Mouse (Mus musculus): ENCODE results near the gene Chp2.

DNA sequence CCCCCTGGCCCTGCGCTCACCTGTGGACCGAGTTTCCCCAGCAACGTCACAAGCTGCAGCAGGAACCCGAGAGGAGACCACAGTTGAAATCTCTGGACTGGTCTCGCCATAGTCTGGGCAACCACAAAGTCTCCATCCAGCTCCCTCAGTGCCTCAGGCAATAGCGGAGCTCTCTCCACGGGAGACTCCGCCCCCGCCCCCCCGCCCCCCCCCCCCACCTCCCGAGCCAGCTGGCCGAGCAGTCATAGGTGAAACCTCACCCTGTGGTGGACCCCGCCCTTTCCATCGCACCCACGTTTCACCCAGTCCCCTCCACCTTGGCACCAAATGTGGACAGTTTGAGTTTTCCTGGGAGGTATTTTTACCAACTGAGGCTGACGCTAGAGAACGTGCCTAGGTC, 33.3 kb upstream of the Chp2 start, which contains the start of gene Ern2:
- no peak for TF ChIP-seq GATA1 (IDR thresholded peaks at IDR 0.05; ENCODE audit: borderline replicate concordance, low read length)
- no peak for TF ChIP-seq FLI1 (IDR thresholded peaks at IDR 0.05; ENCODE audit: low read length)

Measured in megakaryocyte, embryonic 14.5 days (primary cell).